Mouse (Mus musculus) spleen, embryonic (tissue): Measurements from ENCODE around the gene Mcam.
"Not testable (repeated sequence)": the region's sequence is repeated elsewhere in the genome, so short reads cannot be mapped to it uniquely, and the experiment has no call there.

ENCODE experiments used
- CTCF ChIA-PET: fragments of 350-600 bp; sonication (Branson Sonifier 250); formaldehyde crosslinking; loops from one replicate; lab custom pipeline; 2022; lab: Charles Lee

Mcam gene

GRCm38 (mm10) chr9:44108269-44109055 lies 25.8 kb upstream of the Mcam start:
- CTCF ChIA-PET = no interaction called here

- CTCF ChIA-PET = interaction anchor here (1.1 kb wide), 1 partner anchor 10 kb away, joined by 10 read pairs; no protein-coding TSS in a partner anchor
Observed at GRCm38 (mm10) chr9:44109360-44110095, 24.7 kb upstream of the Mcam start.

- CTCF ChIA-PET = not testable (repeated sequence)
Observed at GRCm38 (mm10) chr9:44111909-44112308, 22.4 kb upstream of the Mcam start.

- CTCF ChIA-PET = interaction anchor here (0.8 kb wide), 1 partner anchor 23 kb away, joined by 3 read pairs; no protein-coding TSS in a partner anchor
Observed at GRCm38 (mm10) chr9:44113105-44113789, 21.0 kb upstream of the Mcam start, which contains the start of the genes Gm49380 and Rnf26. Gene Gm49380, minus strand, starts transcription at chr9:44113500. Gene Rnf26, minus strand, starts transcription at chr9:44113517.

GRCm38 (mm10) chr9:44114453-44114852 lies 19.8 kb upstream of the Mcam start:
- CTCF ChIA-PET = interaction anchor here (0.6 to 0.8 kb wide), 3 partner anchors 24 to 370 kb away, joined by 3 to 6 read pairs (median 4); no protein-coding TSS in a partner anchor

- CTCF ChIA-PET = interaction anchor here (0.6 to 0.7 kb wide), 2 partner anchors 54 to 131 kb away, joined by 3 to 5 read pairs; no protein-coding TSS in a partner anchor
Observed at GRCm38 (mm10) chr9:44115599-44115998, 18.7 kb upstream of the Mcam start.

- CTCF ChIA-PET = interaction anchor here (0.6 to 0.7 kb wide), 2 partner anchors 53 to 132 kb away, joined by 3 to 5 read pairs; no protein-coding TSS in a partner anchor
Observed at GRCm38 (mm10) chr9:44116182-44116581, 18.1 kb upstream of the Mcam start.

GRCm38 (mm10) chr9:44119011-44119410 lies 15.3 kb upstream of the Mcam start:
- CTCF ChIA-PET = interaction anchor here (0.7 to 1.2 kb wide), 3 partner anchors 10 to 21 kb away, joined by 3 read pairs; no protein-coding TSS in a partner anchor

GRCm38 (mm10) chr9:44119948-44120465 lies 14.3 kb upstream of the Mcam start:
- CTCF ChIA-PET = interaction anchor here (1.0 kb wide), 1 partner anchor 9 kb away, joined by 3 read pairs; no protein-coding TSS in a partner anchor

GRCm38 (mm10) chr9:44124317-44124716 lies 10.0 kb upstream of the Mcam start:
- CTCF ChIA-PET = interaction anchor here (0.5 kb wide), 1 partner anchor 623 kb away, joined by 4 read pairs; no protein-coding TSS in a partner anchor

- CTCF ChIA-PET = interaction anchor here (0.5 kb wide), 1 partner anchor 19 kb away, joined by 3 read pairs; no protein-coding TSS in a partner anchor
Observed at GRCm38 (mm10) chr9:44125026-44125425, 9.2 kb upstream of the Mcam start.

- CTCF ChIA-PET = interaction anchor here (0.5 to 0.6 kb wide), 2 partner anchors 18 to 784 kb away, joined by 3 to 5 read pairs; no protein-coding TSS in a partner anchor
Observed at GRCm38 (mm10) chr9:44125546-44126428, 8.5 kb upstream of the Mcam start.

- CTCF ChIA-PET = interaction anchor here (0.6 to 0.7 kb wide), 3 partner anchors 29 to 783 kb away, joined by 3 to 27 read pairs (median 5); no protein-coding TSS in a partner anchor
Observed at GRCm38 (mm10) chr9:44126746-44127145, 7.5 kb upstream of the Mcam start.

- CTCF ChIA-PET = interaction anchor here (0.7 kb wide), 2 partner anchors 29 to 143 kb away, joined by 3 to 27 read pairs; no protein-coding TSS in a partner anchor
Observed at GRCm38 (mm10) chr9:44127351-44127801, 6.9 kb upstream of the Mcam start.

GRCm38 (mm10) chr9:44129633-44130032 lies 4.6 kb upstream of the Mcam start:
- CTCF ChIA-PET = no interaction called here

GRCm38 (mm10) chr9:44130034-44130433 lies 4.2 kb upstream of the Mcam start:
- CTCF ChIA-PET = no interaction called here

- CTCF ChIA-PET = interaction anchor here (0.7 kb wide), 1 partner anchor 8 kb away, joined by 9 read pairs; no protein-coding TSS in a partner anchor
Observed at GRCm38 (mm10) chr9:44130581-44131275, 3.5 kb upstream of the Mcam start.

GRCm38 (mm10) chr9:44131276-44131590 lies 3.0 kb upstream of the Mcam start:
- CTCF ChIA-PET = interaction anchor here (0.7 kb wide), 2 partner anchors 8 to 51 kb away, joined by 4 to 9 read pairs; no protein-coding TSS in a partner anchor

- CTCF ChIA-PET = interaction anchor here (0.6 kb wide), 1 partner anchor 275 kb away, joined by 3 read pairs; the partner anchor contains the start of genes Rps25 and Trappc4
Observed at GRCm38 (mm10) chr9:44132200-44132599, 2.1 kb upstream of the Mcam start.
